Mouse (Mus musculus): ENCODE measurements around the gene Fam160a2. TPM values are rescaled to one million over a fixed set of nuclear protein-coding genes. Genes with fewer than 3 reads are reported as not detected.

Gene Fam160a2
- polyA plus RNA-seq, 1 experiment from 2014 or later: 40.1 TPM

GRCm38 (mm10) chr7:105334004-105334403 lies 65.8 kb downstream of the Fam160a2 start, which contains the start of gene Olfr690:
Olfr690 (minus strand) TSS chr7:105334104.
- no peak for ATAC-seq (ENCODE audit: low read depth)
- Histone ChIP-seq H3K27ac (ENCODE audit: low read depth, low read length) (no peak within 1 kb of the TSS), H3K36me3 (ENCODE audit: control insufficient read depth, insufficient read depth, low read length) (no peaks in the 10 kb centered on the region), H3K9ac (replicated peaks; ENCODE audit: low read depth, low read length) (no peak within 1 kb of the TSS), H3K27me3 (ENCODE audit: control insufficient read depth, insufficient read depth, low read length) (no peaks in the 10 kb centered on the region), H3K4me1 (ENCODE audit: control insufficient read depth, insufficient read depth, low read length) (no peaks in the 10 kb centered on the region), H3K4me2 (ENCODE audit: low read depth, low read length) (no peak within 1 kb of the TSS), H3K4me3 (ENCODE audit: low read depth, low read length) (no peak within 1 kb of the TSS), H3K9me3 (ENCODE audit: control insufficient read depth, low read length) (no peaks in the 10 kb centered on the region)
- 76% methylated on average over 1 of the region's 1 CpGs for WGBS

GRCm38 (mm10) chr7:105325302-105325701 lies 74.6 kb downstream of the Fam160a2 start:
- Histone ChIP-seq H3K4me2 (ENCODE audit: low read depth, low read length) (no peak overlapping the region), H3K36me3 (ENCODE audit: control insufficient read depth, insufficient read depth, low read length) (no peaks in the 10 kb centered on the region), H3K4me1 (ENCODE audit: control insufficient read depth, insufficient read depth, low read length) (no peaks in the 10 kb centered on the region), H3K9ac (replicated peaks; ENCODE audit: low read depth, low read length) (no peak overlapping the region), H3K4me3 (ENCODE audit: low read depth, low read length) (no peak overlapping the region), H3K9me3 (ENCODE audit: control insufficient read depth, low read length) (no peaks in the 10 kb centered on the region), H3K27ac (ENCODE audit: low read depth, low read length) (no peak overlapping the region), H3K27me3 (ENCODE audit: control insufficient read depth, insufficient read depth, low read length) (no peaks in the 10 kb centered on the region)
- no peak for ATAC-seq (ENCODE audit: low read depth)
- 76% methylated on average over 2 of the region's 2 CpGs for WGBS

Other genes starting within 250 kb of the Fam160a2 start
- gene Olfr684, start 236.4 kb downstream of the Fam160a2 start, polyA plus RNA-seq (2014; fragmentation: Nextera tagmentation; extraction: Ambion mirVana): not detected in 2 replicates
- gene Olfr685, start 214.0 kb downstream of the Fam160a2 start, polyA plus RNA-seq (2014; fragmentation: Nextera tagmentation; extraction: Ambion mirVana): not detected in 2 replicates
- gene Olfr686, start 192.6 kb downstream of the Fam160a2 start, polyA plus RNA-seq (2014; fragmentation: Nextera tagmentation; extraction: Ambion mirVana): not detected in 2 replicates
- not detected in 2 replicates for gene Olfr688, start 112.0 kb downstream of the Fam160a2 start, polyA plus RNA-seq (2014; fragmentation: Nextera tagmentation; extraction: Ambion mirVana)
- gene Olfr689, start 88.9 kb downstream of the Fam160a2 start, polyA plus RNA-seq (2014; fragmentation: Nextera tagmentation; extraction: Ambion mirVana): not detected in 2 replicates
- gene Olfr690, start 66.0 kb downstream of the Fam160a2 start, polyA plus RNA-seq (2014; fragmentation: Nextera tagmentation; extraction: Ambion mirVana): not detected in 2 replicates
- 0.27 and 0.35 TPM in 2 replicates for gene Olfr691, start 57.8 kb downstream of the Fam160a2 start, polyA plus RNA-seq (2014; fragmentation: Nextera tagmentation; extraction: Ambion mirVana)
- gene Olfr692, start 31.8 kb downstream of the Fam160a2 start, polyA plus RNA-seq (2014; fragmentation: Nextera tagmentation; extraction: Ambion mirVana): not detected in 2 replicates
- not detected in 2 replicates for gene Gm5901, start 25.0 kb downstream of the Fam160a2 start, polyA plus RNA-seq (2014; fragmentation: Nextera tagmentation; extraction: Ambion mirVana)
- not detected in 2 replicates for gene Cnga4, start 4.5 kb upstream of the Fam160a2 start, polyA plus RNA-seq (2014; fragmentation: Nextera tagmentation; extraction: Ambion mirVana)
- 3.0 and 4.4 TPM in 2 replicates for gene Cckbr, start 25.7 kb upstream of the Fam160a2 start, polyA plus RNA-seq (2014; fragmentation: Nextera tagmentation; extraction: Ambion mirVana)
- 21.2 and 33.3 TPM in 2 replicates for gene Cavin3, start 82.2 kb upstream of the Fam160a2 start, polyA plus RNA-seq (2014; fragmentation: Nextera tagmentation; extraction: Ambion mirVana)
- 93.8 and 98.1 TPM in 2 replicates for gene Smpd1, start 154.3 kb upstream of the Fam160a2 start, polyA plus RNA-seq (2014; fragmentation: Nextera tagmentation; extraction: Ambion mirVana)
- 220 and 224 TPM in 2 replicates for gene Apbb1, start 181.6 kb upstream of the Fam160a2 start, polyA plus RNA-seq (2014; fragmentation: Nextera tagmentation; extraction: Ambion mirVana)
- gene Hpx, start 200.1 kb upstream of the Fam160a2 start, polyA plus RNA-seq (2014; fragmentation: Nextera tagmentation; extraction: Ambion mirVana): 0.58 TPM in 1 of 2 replicates, not detected in the other
- 92.3 and 93.1 TPM in 2 replicates for gene Trim3, start 233.5 kb upstream of the Fam160a2 start, polyA plus RNA-seq (2014; fragmentation: Nextera tagmentation; extraction: Ambion mirVana)
- 155 and 163 TPM in 2 replicates for gene Timm10b, start 240.0 kb upstream of the Fam160a2 start, polyA plus RNA-seq (2014; fragmentation: Nextera tagmentation; extraction: Ambion mirVana)
- gene Arfip2, start 240.4 kb upstream of the Fam160a2 start, polyA plus RNA-seq (2014; fragmentation: Nextera tagmentation; extraction: Ambion mirVana): 84.7 and 87.5 TPM in 2 replicates
- 6.1 and 31.1 TPM in 2 replicates for gene Gm45799, start 240.5 kb upstream of the Fam160a2 start, polyA plus RNA-seq (2014; fragmentation: Nextera tagmentation; extraction: Ambion mirVana)